Mouse (Mus musculus) CH12.LX (cell line): ENCODE data around the gene Dcaf8. TPM values are rescaled to one million over a fixed set of nuclear protein-coding genes. Genes with fewer than 3 reads are reported as not detected.

Source experiments
- DNase-seq: peaks from one replicate; pipeline ENCODE4 v3.0.0-alpha.2; 2013; ENCODE audit errors: extremely low read depth
- H3K27ac ChIP-seq: 2 replicates; pipeline ENCODE4 v1.5.1; 2012; ENCODE audit warnings: low read depth, mild to moderate bottlenecking, control low read depth, moderate library complexity; ENCODE audit not compliant: insufficient read depth
- H3K27me3 ChIP-seq: replicated peaks from 2 replicates; pipeline ENCODE3; 2012; ENCODE audit warnings: inconsistent platforms
- H3K36me3 ChIP-seq, 2 experiments: replicated peaks in 1 of 2; 2 replicates each; pipeline versions ENCODE3 to v1.6.1; 2012; ENCODE audit warnings: inconsistent platforms in 1 of 2, low read length in 1 of 2, mild to moderate bottlenecking in 1 of 2, mixed read lengths in 1 of 2, moderate library complexity in 1 of 2; ENCODE audit not compliant: control insufficient read depth in 1 of 2, insufficient read depth in 1 of 2
- H3K4me1 ChIP-seq, 2 experiments: 2 replicates each; pipeline ENCODE4 v1.6.1; 2012; ENCODE audit warnings: inconsistent platforms in 1 of 2, moderate library complexity in 1 of 2; ENCODE audit not compliant: insufficient read depth in 2 of 2, control insufficient read depth in 1 of 2
- H3K4me2 ChIP-seq: 2 replicates; pipeline ENCODE4 v1.6.1; 2012; ENCODE audit warnings: low read depth, mild to moderate bottlenecking, control low read depth; ENCODE audit not compliant: poor library complexity, insufficient read depth, severe bottlenecking
- H3K4me3 ChIP-seq, 3 experiments: fragments of 150-350 bp in 1 of 3; sonication (generic) in 1 of 3; replicated peaks in 1 of 3; 2 replicates each; pipeline versions ENCODE3 to v1.5.1; 2011 to 2012; ENCODE audit warnings: low read depth in 2 of 3, low read length in 2 of 3, mild to moderate bottlenecking in 2 of 3, moderate library complexity in 2 of 3, control low read depth in 1 of 3, improper control_type of control experiment in 1 of 3, inconsistent platforms in 1 of 3, mixed read lengths in 1 of 3; ENCODE audit not compliant: poor library complexity in 1 of 3
- H3K79me2 ChIP-seq: replicated peaks from 2 replicates; pipeline ENCODE4 v1.6.1; 2012; ENCODE audit warnings: mild to moderate bottlenecking, moderate library complexity; ENCODE audit not compliant: control insufficient read depth, poor library complexity, insufficient read depth, severe bottlenecking; ENCODE audit errors: extremely low read depth
- H3K9ac ChIP-seq: 2 replicates; pipeline ENCODE4 v1.6.1; 2012; ENCODE audit warnings: low read depth, mild to moderate bottlenecking, control low read depth, moderate library complexity; ENCODE audit not compliant: insufficient read depth
- H3K9me3 ChIP-seq: replicated peaks from 2 replicates; pipeline ENCODE3; 2012; ENCODE audit warnings: low read length, inconsistent platforms, mixed read lengths
- BHLHE40 ChIP-seq: IDR thresholded peaks from 2 replicates; pipeline ENCODE4 v1.6.1; 2011; ENCODE audit warnings: mild to moderate bottlenecking, low read depth, low read length, improper control_type of control experiment
- CTCF ChIP-seq, 2 experiments: IDR thresholded peaks in 1 of 2; conservative IDR thresholded peaks in 1 of 2; 2 replicates each; pipeline ENCODE4 v1.5.1; 2011 to 2012; ENCODE audit warnings: low read depth in 2 of 2, low read length in 2 of 2, improper control_type of control experiment in 1 of 2, inconsistent platforms in 1 of 2, mild to moderate bottlenecking in 1 of 2, moderate library complexity in 1 of 2
- ELF1 ChIP-seq: IDR thresholded peaks from 2 replicates; pipeline ENCODE4 v1.6.1; 2014; ENCODE audit warnings: low read depth, mild to moderate bottlenecking, inconsistent platforms, low read length, improper control_type of control experiment
- JUN ChIP-seq: IDR thresholded peaks from 2 replicates; pipeline ENCODE4 v1.6.1; 2011; ENCODE audit warnings: low read depth, mild to moderate bottlenecking, low read length, improper control_type of control experiment, moderate library complexity; ENCODE audit not compliant: insufficient read depth
- MAFK ChIP-seq: IDR thresholded peaks from 2 replicates; pipeline ENCODE4 v1.6.1; 2011; ENCODE audit warnings: low read length, improper control_type of control experiment; ENCODE audit not compliant: insufficient replicate concordance
- MYC ChIP-seq: IDR thresholded peaks from 2 replicates; pipeline ENCODE4 v1.6.1; 2011; ENCODE audit warnings: low read depth, mild to moderate bottlenecking, improper control_type of control experiment, low read length
- NELFE ChIP-seq: IDR thresholded peaks from 2 replicates; pipeline ENCODE4 v1.6.1; 2011; ENCODE audit warnings: low read depth, low read length, improper control_type of control experiment
- NRF1 ChIP-seq: IDR thresholded peaks from 2 replicates; pipeline ENCODE4 v1.6.1; 2014; ENCODE audit warnings: low read depth, mild to moderate bottlenecking, inconsistent platforms, low read length, improper control_type of control experiment, moderate library complexity
- PAX5 ChIP-seq: IDR thresholded peaks from 2 replicates; pipeline ENCODE4 v1.6.1; 2012; ENCODE audit warnings: low read length, inconsistent platforms, mixed read lengths
- POLR2A ChIP-seq: IDR thresholded peaks from 2 replicates; pipeline ENCODE4 v1.6.1; 2011; ENCODE audit warnings: low read depth, mild to moderate bottlenecking, improper control_type of control experiment, low read length
- RAD21 ChIP-seq: IDR thresholded peaks from 2 replicates; pipeline ENCODE4 v1.6.1; 2011; ENCODE audit warnings: low read depth, mild to moderate bottlenecking, low read length, improper control_type of control experiment, moderate library complexity
- RCOR1 ChIP-seq: conservative IDR thresholded peaks from 2 replicates; pipeline ENCODE4 v1.6.1; 2012; ENCODE audit warnings: low read depth, mild to moderate bottlenecking, inconsistent platforms, low read length, improper control_type of control experiment
- SMC3 ChIP-seq: IDR thresholded peaks from 2 replicates; pipeline ENCODE4 v1.6.1; 2011; ENCODE audit warnings: low read depth, low read length, improper control_type of control experiment
- TBP ChIP-seq: conservative IDR thresholded peaks from 2 replicates; pipeline ENCODE4 v1.6.1; 2011; ENCODE audit warnings: low read depth, low read length, improper control_type of control experiment
- TCF12 ChIP-seq: IDR thresholded peaks from 2 replicates; pipeline ENCODE4 v1.6.1; 2014; ENCODE audit warnings: low read depth, mild to moderate bottlenecking, inconsistent platforms, low read length, improper control_type of control experiment
- USF1 ChIP-seq: IDR thresholded peaks from 2 replicates; pipeline ENCODE4 v1.6.1; 2014; ENCODE audit warnings: low read depth, mild to moderate bottlenecking, inconsistent platforms, low read length, improper control_type of control experiment
- USF2 ChIP-seq: conservative IDR thresholded peaks from 2 replicates; pipeline ENCODE4 v1.6.1; 2011; ENCODE audit warnings: low read depth, low read length, improper control_type of control experiment
- ZKSCAN1 ChIP-seq: IDR thresholded peaks from 2 replicates; pipeline ENCODE4 v1.6.1; 2012; ENCODE audit warnings: low read depth, inconsistent platforms, low read length, improper control_type of control experiment, borderline replicate concordance
- ZMIZ1 ChIP-seq: IDR thresholded peaks from 2 replicates; pipeline ENCODE4 v1.6.1; 2012; ENCODE audit warnings: low read depth, mild to moderate bottlenecking, inconsistent platforms, low read length, improper control_type of control experiment
- dilution Hi-C: fragments of 300-500 bp; cut with MboI; formaldehyde crosslinking; loops from 2 replicates; pipeline ENCODE4 v1.14.3; 2020; ENCODE audit warnings: low sequenced_read_pairs; ENCODE audit not compliant: extremely low pct_unique_long_range_greater_than_20kb, extremely low pct_ligation_motif_present
- in situ Hi-C: fragments of 300-500 bp; cut with MboI; formaldehyde crosslinking; loops from 3 replicates; pipeline ENCODE4 v1.14.3; 2019; ENCODE audit warnings: low sequenced_read_pairs, low pct_ligation_motif_present, low pct_unique_long_range_greater_than_20kb, mixed read lengths
- polyA plus RNA-seq: library from polyadenylated mRNA; unstranded; fragments of >175 nt; gene quantifications from 2 replicates; pipeline ENCODE4 v1.2.1, GENCODE M21; 2012; ENCODE audit warnings: low read depth; ENCODE audit not compliant: insufficient read length
- total RNA-seq, 2 experiments: library from RNA; depleted of rRNA; stranded (reverse); fragments of 300-350 nt in 1 of 2; fragments of >200 nt in 1 of 2; gene quantifications; 2 replicates each; pipeline ENCODE4 v1.2.3; 2012 to 2014

The Dcaf8 gene
- total and polyA plus RNA-seq, 3 experiments: 46.2 to 77.2 (median 58.5) TPM

GRCm38 (mm10) chr1:172198996-172199395 is 51.1 kb downstream of the Dcaf8 start:
- Histone ChIP-seq H3K4me3 (no peak overlapping the region), H3K4me2 (no peak overlapping the region), H3K36me3 (peaks cover 72 to 97% of the 10 kb centered on the region in 2 experiments), H3K4me1 (peaks cover 12 to 37% of the 10 kb centered on the region in 2 experiments), H3K79me2 (0 out of 2 replicates have a peak, but pooled peaks cover 5% of the 10 kb centered on the region), H3K27ac (no peak overlapping the region), H3K9me3 (no peaks in the 10 kb centered on the region), H3K27me3 (no peaks in the 10 kb centered on the region), H3K9ac (no peak overlapping the region)
- TF ChIP-seq NRF1 (no peak), CTCF (conservative IDR thresholded peaks at IDR 0.05 in 1 of 2, IDR thresholded peaks at IDR 0.05 in 1 of 2; ENCODE audit: low read depth in 2 of 2, low read length in 2 of 2) (no peak), MYC (no peak), USF2 (no peak), RAD21 (no peak), ZKSCAN1 (no peak), POLR2A (no peak), RCOR1 (no peak), TCF12 (no peak), NELFE (no peak)
- in situ Hi-C loops: no loop called here
- no peak for DNase-seq
- dilution Hi-C loops: no loop called here

- TF ChIP-seq JUN (no peak), POLR2A (no peak), RCOR1 (no peak), CTCF (conservative IDR thresholded peaks at IDR 0.05 in 1 of 2, IDR thresholded peaks at IDR 0.05 in 1 of 2; ENCODE audit: low read depth in 2 of 2, low read length in 2 of 2) (no peak), MAFK (no peak), TCF12 (no peak), ELF1 (no peak), PAX5 (no peak), TBP (no peak), ZMIZ1 (no peak), USF1 (no peak), SMC3 (no peak), BHLHE40 (no peak)
- TF ChIP-seq, all 38 proteins: peak for 0
- no peaks in the 10 kb centered on the region for H3K9me3 ChIP-seq
- dilution Hi-C loops (no loop called here), in situ Hi-C loops (no loop called here)
- peaks cover 5% of the 10 kb centered on the region; the same call in 1 of the 2 replicates for H3K79me2 ChIP-seq
- H3K9ac ChIP-seq: no peak overlapping the region
- H3K36me3 ChIP-seq: peaks cover 61 to 96% of the 10 kb centered on the region in 2 experiments
- no peak overlapping the region; the same call in 1 of the 2 replicates for H3K27ac ChIP-seq
- no peak overlapping the region for H3K4me2 ChIP-seq
- H3K4me3 ChIP-seq: no peak overlapping the region
- peak; percentile 23 for DNase-seq
- H3K4me1 ChIP-seq: peaks cover 15 to 48% of the 10 kb centered on the region in 2 experiments
- H3K27me3 ChIP-seq: no peaks in the 10 kb centered on the region
These were observed 52.3 kb downstream of the Dcaf8 start for GRCm38 (mm10) chr1:172200161-172200560.
